Comparison of ENCODE assay signal across 8 mouse cellular contexts in genomic region chr2:164746693-164747092, GRCm38 (mm10). TPM values are rescaled to one million over a fixed set of nuclear protein-coding genes. Genes with fewer than 3 reads are reported as not detected.
DNase-seq lines count a peak whose midpoint lies in the region; ATAC-seq and TF ChIP-seq lines count a peak whose summit lies in the region.

No protein-coding gene starts in this region.

- H3K9me3 ChIP-seq in heart, postnatal 0 days (replicated peaks; ENCODE audit: control insufficient read depth, low read length): no peaks in the 10 kb centered on the region
- no peaks in the 10 kb centered on the region for H3K9me3 ChIP-seq in G1E (replicated peaks)
- H3K9me3 ChIP-seq in hindbrain, embryonic 11.5 days (ENCODE audit: control insufficient read depth, low read length): no peaks in the 10 kb centered on the region
- no peaks in the 10 kb centered on the region for H3K9me3 ChIP-seq in midbrain, embryonic 12.5 days

- DNase-seq in heart, postnatal 0 days (ENCODE audit: low spot score): no peak
- DNase-seq in heart, adult 18-20 months: no peak
- DNase-seq in G1E (ENCODE audit: low spot score): no peak
- no peak for DNase-seq in hindbrain, embryonic 11.5 days (ENCODE audit: low spot score)
- DNase-seq in embryo, embryonic 9.5 days (ENCODE audit: extremely low spot score): no peak
- no peak for DNase-seq in embryo, embryonic 11 days
- no peak for DNase-seq in cerebellum, postnatal 14 days

- peaks cover 14% of the 10 kb centered on the region for H3K4me1 ChIP-seq in heart, postnatal 0 days (ENCODE audit: control insufficient read depth, insufficient read depth)
- peaks cover 25% of the 10 kb centered on the region for H3K4me1 ChIP-seq in G1E (ENCODE audit: insufficient read depth, low read depth, low read length)
- peaks cover 7% of the 10 kb centered on the region; the same call in 1 of the 2 replicates for H3K4me1 ChIP-seq in hindbrain, embryonic 11.5 days (replicated peaks; ENCODE audit: control insufficient read depth, insufficient read depth, low read length)
- H3K4me1 ChIP-seq in midbrain, embryonic 12.5 days: peaks cover 18% of the 10 kb centered on the region

- TF ChIP-seq CTCF in heart, postnatal 0 days (IDR thresholded peaks at IDR 0.05; ENCODE audit: low read depth): no peak
- TF ChIP-seq CTCF in G1E (IDR thresholded peaks at IDR 0.05; ENCODE audit: low read depth, low read length): no peak

- ATAC-seq in heart, postnatal 0 days (ENCODE audit: insufficient read depth, low read depth): no peak
- ATAC-seq in G1E (ENCODE audit: extremely low read depth, insufficient number of reproducible peaks, low FRiP score, poor library complexity, severe bottlenecking): no peak
- no peak for ATAC-seq in hindbrain, embryonic 11.5 days (ENCODE audit: low FRiP score)
- no peak for ATAC-seq in midbrain, embryonic 12.5 days (ENCODE audit: low FRiP score, low read depth)

- peaks cover 40% of the 10 kb centered on the region for H3K36me3 ChIP-seq in heart, postnatal 0 days (replicated peaks; ENCODE audit: control insufficient read depth, insufficient read depth, low read length)
- peaks cover 48% of the 10 kb centered on the region for H3K36me3 ChIP-seq in G1E (replicated peaks)
- H3K36me3 ChIP-seq in hindbrain, embryonic 11.5 days (ENCODE audit: control insufficient read depth, insufficient read depth, low read length): no peaks in the 10 kb centered on the region
- H3K36me3 ChIP-seq in midbrain, embryonic 12.5 days: peaks cover 38% of the 10 kb centered on the region

- H3K4me3 ChIP-seq in heart, postnatal 0 days (ENCODE audit: low read depth, low read length): peak overlapping the region; percentile 86
- H3K4me3 ChIP-seq in G1E (ENCODE audit: low read depth, low read length): peak overlapping the region; percentile 82
- peak overlapping the region; percentile 77 for H3K4me3 ChIP-seq in hindbrain, embryonic 11.5 days (ENCODE audit: low read depth, low read length)
- peak overlapping the region; percentile 76 for H3K4me3 ChIP-seq in midbrain, embryonic 12.5 days

- H3K9ac ChIP-seq in heart, postnatal 0 days (replicated peaks; ENCODE audit: low read depth, low read length): peak overlapping the region; percentile 90
- H3K9ac ChIP-seq in hindbrain, embryonic 11.5 days (ENCODE audit: low read depth, low read length): peak overlapping the region; percentile 92
- H3K9ac ChIP-seq in midbrain, embryonic 12.5 days (replicated peaks): peak overlapping the region; percentile 84

- peak overlapping the region; percentile 82 for H3K4me2 ChIP-seq in heart, postnatal 0 days (ENCODE audit: low read depth, low read length)
- peak overlapping the region; percentile 77 for H3K4me2 ChIP-seq in hindbrain, embryonic 11.5 days (replicated peaks; ENCODE audit: low read depth, low read length)
- H3K4me2 ChIP-seq in midbrain, embryonic 12.5 days (replicated peaks): peak overlapping the region; percentile 83

- no peaks in the 10 kb centered on the region for H3K27me3 ChIP-seq in heart, postnatal 0 days (ENCODE audit: control insufficient read depth, insufficient read depth, low read length)
- peaks cover 12% of the 10 kb centered on the region for H3K27me3 ChIP-seq in G1E (ENCODE audit: insufficient read depth, low read length)
- H3K27me3 ChIP-seq in hindbrain, embryonic 11.5 days (ENCODE audit: control insufficient read depth, insufficient read depth, low read length): no peaks in the 10 kb centered on the region
- H3K27me3 ChIP-seq in midbrain, embryonic 12.5 days: 0 out of 2 replicates have a peak, but pooled peaks cover 7% of the 10 kb centered on the region

- 34% methylated on average over 8 of the region's 8 CpGs for WGBS in heart, postnatal 0 days
- 63% methylated on average over 8 of the region's 8 CpGs for WGBS in hindbrain, embryonic 11.5 days
- WGBS in midbrain, embryonic 12.5 days: 60% methylated on average over 8 of the region's 8 CpGs

- no peak for TF ChIP-seq EP300 in heart, postnatal 0 days (IDR thresholded peaks at IDR 0.05; ENCODE audit: low read depth)

- H3K27ac ChIP-seq in heart, postnatal 0 days (ENCODE audit: low read depth): peak overlapping the region; percentile 79; the same call in 1 of the 2 replicates
- H3K27ac ChIP-seq in hindbrain, embryonic 11.5 days (ENCODE audit: low read depth, low read length): no peak overlapping the region
- no peak overlapping the region for H3K27ac ChIP-seq in midbrain, embryonic 12.5 days (replicated peaks)

RNA-seq across cellular contexts. Expression of gene Dnttip1, which starts 0.9 kb away (rescaled TPM):
- 8.9 and 19.1 TPM in 2 replicates for total RNA-seq in heart, postnatal 0 days (2014; rRNA removed; ENCODE audit: low replicate concordance)
- polyA plus RNA-seq in heart, postnatal 0 days (2015; fragmentation: Nextera tagmentation; extraction: Ambion mirVana): 42.8 and 43.3 TPM in 2 replicates
- total RNA-seq in heart, adult 18-20 months (2021): 10 to 100 TPM; 22.0 to 28.8 TPM
- 58.1 and 86.2 TPM in 2 replicates for total RNA-seq in G1E (2014; fragmentation: Nextera tagmentation)
- 18.0 and 23.8 TPM in 2 replicates for total RNA-seq in G1E (2017)
- polyA plus RNA-seq in G1E (2012): 122 and 135 TPM in 2 replicates
- 79.4 and 81.5 TPM in 2 replicates for polyA plus RNA-seq in hindbrain, embryonic 11.5 days (2014; fragmentation: Nextera tagmentation; extraction: Ambion mirVana)
- 87.6 and 90.0 TPM in 2 replicates for polyA plus RNA-seq in midbrain, embryonic 12.5 days (2016; fragmentation: Nextera tagmentation; extraction: Ambion mirVana)

RNA-seq across cellular contexts. Expression of gene Wfdc3, which starts 1.0 kb away (rescaled TPM):
- not detected in 2 replicates for total RNA-seq in heart, postnatal 0 days (2014; rRNA removed; ENCODE audit: low replicate concordance)
- polyA plus RNA-seq in heart, postnatal 0 days (2015; fragmentation: Nextera tagmentation; extraction: Ambion mirVana): 0.46 and 0.51 TPM in 2 replicates
- total RNA-seq in heart, adult 18-20 months (2021): under 1 TPM; 0.25 to 0.62 TPM
- 1.4 and 2.0 TPM in 2 replicates for total RNA-seq in G1E (2014; fragmentation: Nextera tagmentation)
- total RNA-seq in G1E (2017): 0.98 and 1.5 TPM in 2 replicates
- polyA plus RNA-seq in G1E (2012): 0.03 TPM in 1 of 2 replicates, not detected in the other
- 0.53 and 1.0 TPM in 2 replicates for polyA plus RNA-seq in hindbrain, embryonic 11.5 days (2014; fragmentation: Nextera tagmentation; extraction: Ambion mirVana)
- polyA plus RNA-seq in midbrain, embryonic 12.5 days (2016; fragmentation: Nextera tagmentation; extraction: Ambion mirVana): 0.93 and 1.1 TPM in 2 replicates

RNA-seq across cellular contexts. Expression of gene Ube2c, which starts 23.0 kb away (rescaled TPM):
- 175 and 320 TPM in 2 replicates for total RNA-seq in heart, postnatal 0 days (2014; rRNA removed; ENCODE audit: low replicate concordance)
- polyA plus RNA-seq in heart, postnatal 0 days (2015; fragmentation: Nextera tagmentation; extraction: Ambion mirVana): 116 and 117 TPM in 2 replicates
- total RNA-seq in heart, adult 18-20 months (2021): 1 to 10 TPM in 1 of 2 experiments, under 1 TPM in 1; 0.80 to 2.4 TPM
- 351 and 411 TPM in 2 replicates for total RNA-seq in G1E (2014; fragmentation: Nextera tagmentation)
- 127 and 135 TPM in 2 replicates for total RNA-seq in G1E (2017)
- polyA plus RNA-seq in G1E (2012): 102 and 111 TPM in 2 replicates
- polyA plus RNA-seq in hindbrain, embryonic 11.5 days (2014; fragmentation: Nextera tagmentation; extraction: Ambion mirVana): 498 and 520 TPM in 2 replicates
- polyA plus RNA-seq in midbrain, embryonic 12.5 days (2016; fragmentation: Nextera tagmentation; extraction: Ambion mirVana): 438 and 455 TPM in 2 replicates

RNA-seq across cellular contexts. Expression of gene Spint5, which starts 31.6 kb away (rescaled TPM):
- total RNA-seq in heart, postnatal 0 days (2014; rRNA removed; ENCODE audit: low replicate concordance): not detected in 2 replicates
- not detected in 2 replicates for polyA plus RNA-seq in heart, postnatal 0 days (2015; fragmentation: Nextera tagmentation; extraction: Ambion mirVana)
- not detected for total RNA-seq in heart, adult 18-20 months (2021)
- not detected in 2 replicates for total RNA-seq in G1E (2014; fragmentation: Nextera tagmentation)
- not detected in 2 replicates for total RNA-seq in G1E (2017)
- polyA plus RNA-seq in G1E (2012): not detected in 2 replicates
- polyA plus RNA-seq in hindbrain, embryonic 11.5 days (2014; fragmentation: Nextera tagmentation; extraction: Ambion mirVana): not detected in 2 replicates
- polyA plus RNA-seq in midbrain, embryonic 12.5 days (2016; fragmentation: Nextera tagmentation; extraction: Ambion mirVana): not detected in 2 replicates

RNA-seq across cellular contexts. Expression of gene Tnnc2, which starts 33.1 kb away (rescaled TPM):
- 4.9 and 5.0 TPM in 2 replicates for total RNA-seq in heart, postnatal 0 days (2014; rRNA removed; ENCODE audit: low replicate concordance)
- 0.18 and 0.25 TPM in 2 replicates for polyA plus RNA-seq in heart, postnatal 0 days (2015; fragmentation: Nextera tagmentation; extraction: Ambion mirVana)
- 1 to 10 TPM in 1 of 2 experiments, not detected in 1; 1.2 TPM for total RNA-seq in heart, adult 18-20 months (2021)
- not detected in 2 replicates for total RNA-seq in G1E (2014; fragmentation: Nextera tagmentation)
- total RNA-seq in G1E (2017): not detected in 2 replicates
- polyA plus RNA-seq in G1E (2012): not detected in 2 replicates
- 4.8 and 7.1 TPM in 2 replicates for polyA plus RNA-seq in hindbrain, embryonic 11.5 days (2014; fragmentation: Nextera tagmentation; extraction: Ambion mirVana)
- 0.52 and 0.77 TPM in 2 replicates for polyA plus RNA-seq in midbrain, embryonic 12.5 days (2016; fragmentation: Nextera tagmentation; extraction: Ambion mirVana)
